Mouse (Mus musculus) megakaryocyte, adult 5-6 weeks (primary cell): ENCODE results near the gene Fanci. TPM values are rescaled to one million over a fixed set of nuclear protein-coding genes. Genes with fewer than 3 reads are reported as not detected.

Experiments used
- ATAC-seq: 2 replicates; pipeline ENCODE4 v1.8.0; 2016; ENCODE audit warnings: mild to moderate bottlenecking, inconsistent platforms; ENCODE audit not compliant: poor library complexity, severe bottlenecking
- total RNA-seq, 2 experiments: library from RNA; stranded (forward) in 1 of 2; stranded (reverse) in 1 of 2; fragments of 153-499, 151-499 nt in 1 of 2; fragments of 221-1000, 200-1000 nt in 1 of 2; gene quantifications; 2 replicates each; pipeline versions ENCODE4 v1.2.3 to v1.2.4; 2015 to 2017

The Fanci gene
- total RNA-seq, 2 experiments from 2014 or later = 8.0 to 19.2 TPM

GRCm38 (mm10) chr7:79387140-79387539 lies 4.6 kb upstream of the Fanci start:
- ATAC-seq = no peak

GRCm38 (mm10) chr7:79387991-79388390 lies 3.7 kb upstream of the Fanci start:
- no peak for ATAC-seq

- ATAC-seq = no peak
Measured at GRCm38 (mm10) chr7:79388671-79389206, 3.0 kb upstream of the Fanci start.

- ATAC-seq = no peak
Measured at GRCm38 (mm10) chr7:79390141-79390708, 1.5 kb upstream of the Fanci start.

- no peak for ATAC-seq
Measured at GRCm38 (mm10) chr7:79391471-79391870, 258 bp upstream of the Fanci start.

GRCm38 (mm10) chr7:79392860-79393513 lies 1.3 kb downstream of the Fanci start:
- peak; percentile 42 for ATAC-seq

GRCm38 (mm10) chr7:79393924-79394323 lies 2.2 kb downstream of the Fanci start:
- ATAC-seq = no peak

GRCm38 (mm10) chr7:79394666-79395065 lies 2.9 kb downstream of the Fanci start:
- no peak for ATAC-seq

- ATAC-seq = no peak
Measured at GRCm38 (mm10) chr7:79395186-79395585, 3.5 kb downstream of the Fanci start.

- no peak for ATAC-seq
Measured at GRCm38 (mm10) chr7:79397446-79397963, 5.8 kb downstream of the Fanci start.

- ATAC-seq = no peak
Measured at GRCm38 (mm10) chr7:79398426-79398825, 6.7 kb downstream of the Fanci start.

- ATAC-seq = no peak
Measured at GRCm38 (mm10) chr7:79398971-79399370, 7.2 kb downstream of the Fanci start.

- no peak for ATAC-seq
Measured at GRCm38 (mm10) chr7:79400296-79400695, 8.6 kb downstream of the Fanci start.

- ATAC-seq = no peak
Measured at GRCm38 (mm10) chr7:79414449-79415375, 23.0 kb downstream of the Fanci start.

- no peak for ATAC-seq
Measured at GRCm38 (mm10) chr7:79419950-79420349, 28.2 kb downstream of the Fanci start.

- ATAC-seq = no peak
Measured at GRCm38 (mm10) chr7:79422876-79423275, 31.1 kb downstream of the Fanci start.

GRCm38 (mm10) chr7:79425804-79426203 lies 34.1 kb downstream of the Fanci start:
- no peak for ATAC-seq

GRCm38 (mm10) chr7:79428243-79428642 lies 36.5 kb downstream of the Fanci start:
- no peak for ATAC-seq

GRCm38 (mm10) chr7:79440035-79440434 lies 48.3 kb downstream of the Fanci start:
- no peak for ATAC-seq

- ATAC-seq = no peak
Measured at GRCm38 (mm10) chr7:79447048-79447447, 55.3 kb downstream of the Fanci start.

GRCm38 (mm10) chr7:79447486-79447885 lies 55.8 kb downstream of the Fanci start:
- no peak for ATAC-seq
